Mouse (Mus musculus) gastrocnemius, postnatal 4 days (tissue): Measurements from ENCODE around the gene Gcsh. TPM values are rescaled to one million over a fixed set of nuclear protein-coding genes. Genes with fewer than 3 reads are reported as not detected.

Experiments used
- DNase-seq, 2 experiments: peaks; one replicate each; pipeline ENCODE4 v3.0.0; 2021 to 2022; ENCODE audit warnings: low spot score in 2 of 2, mixed read lengths in 2 of 2
- long read RNA-seq, 2 experiments: library from polyadenylated mRNA; stranded (forward); transcript quantifications; one replicate each; pipeline ENCODE4 v2.0.0; 2021
- total RNA-seq, 2 experiments: library from RNA; stranded (reverse); gene quantifications; 2 replicates each; pipeline ENCODE4 v1.2.3; 2021

Gene Gcsh
- 10 to 100 TPM; 40.1 to 41.6 TPM for total RNA-seq
- long read RNA-seq, experiment 1, transcript Gcsh-201 (5 exons, 1,443 nt) = major isoform, 71 of 80 reads
- long read RNA-seq, experiment 1, partial matches to known transcripts = 6 of 80 reads
- long read RNA-seq, experiment 1, other reads (novel, unspliced or antisense) = 3 of 80 reads
- long read RNA-seq, experiment 2, transcript Gcsh-201 (5 exons, 1,443 nt) = major isoform, 63 of 70 reads
- long read RNA-seq, experiment 2, partial matches to known transcripts = 3 of 70 reads
- long read RNA-seq, experiment 2, other reads (novel, unspliced or antisense) = 4 of 70 reads

- peak; percentile 99 for DNase-seq
Observed at GRCm38 (mm10) chr8:116993095-116993867, at the start of gene Gcsh. Gcsh (minus strand) TSS chr8:116993537.

- no peak for DNase-seq
Observed at GRCm38 (mm10) chr8:117039843-117040242, 46.5 kb upstream of the Gcsh start.

GRCm38 (mm10) chr8:117037374-117037935, 44.1 kb upstream of the Gcsh start:
- DNase-seq = no peak

DNA sequence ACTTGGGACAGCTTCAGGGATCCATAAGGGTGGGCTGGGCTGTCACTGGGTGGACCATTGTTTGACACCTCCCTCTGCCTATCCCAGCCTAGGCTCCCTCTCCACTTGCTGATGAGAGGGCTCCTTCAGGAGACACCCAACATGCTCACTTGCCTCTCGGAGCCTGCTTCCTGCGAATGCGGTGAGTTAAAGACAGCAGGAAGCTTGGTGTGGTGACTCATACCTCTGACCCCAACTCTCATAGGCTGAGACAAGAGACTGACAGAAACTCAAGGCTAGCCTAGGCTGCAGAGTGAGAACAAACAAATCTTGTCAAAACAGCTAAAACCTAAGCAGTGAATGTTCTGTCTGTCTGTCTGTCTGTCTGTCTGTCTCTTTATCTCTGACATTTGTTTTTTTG, 40.1 kb upstream of the Gcsh start:
- no peak for DNase-seq

DNA sequence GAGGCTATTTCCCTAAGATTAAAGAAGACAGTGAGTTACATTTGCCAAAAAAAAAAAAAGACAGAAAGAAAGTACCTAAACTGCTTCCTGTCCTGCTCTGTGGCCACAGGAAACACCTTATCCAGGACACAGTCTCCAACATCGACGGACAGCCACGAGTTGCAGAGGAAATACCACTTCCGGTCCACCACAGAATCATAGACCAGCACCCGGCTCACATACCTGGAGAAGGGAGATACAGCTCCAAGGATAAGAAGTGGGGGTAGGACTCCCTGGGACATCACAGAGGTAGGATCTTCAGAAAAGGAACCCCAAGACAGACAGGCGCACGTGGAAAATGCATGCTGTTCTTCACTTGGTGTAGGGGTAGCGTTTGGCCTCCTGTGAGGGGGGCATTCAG, 39.3 kb upstream of the Gcsh start:
- DNase-seq = no peak

DNA sequence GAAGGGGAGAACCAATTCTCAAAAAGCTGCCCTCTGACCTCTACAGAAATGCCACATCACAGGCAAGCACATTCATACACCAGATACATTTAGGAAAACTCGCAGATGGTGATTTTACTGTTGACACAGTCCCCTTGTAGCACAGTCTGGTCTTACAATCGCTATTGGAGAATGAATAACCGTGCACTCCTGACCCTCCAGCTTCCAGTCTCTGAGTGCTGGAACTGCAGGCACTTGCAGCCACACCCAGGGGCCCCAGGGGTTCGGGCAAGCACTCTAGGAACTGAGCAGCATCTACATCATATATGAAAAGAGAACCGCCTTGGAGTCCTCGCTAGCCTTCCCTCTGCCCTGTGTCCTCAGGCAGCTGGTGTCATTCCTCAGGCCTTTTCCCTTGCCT, 38.1 kb upstream of the Gcsh start:
- DNase-seq = no peak

DNA sequence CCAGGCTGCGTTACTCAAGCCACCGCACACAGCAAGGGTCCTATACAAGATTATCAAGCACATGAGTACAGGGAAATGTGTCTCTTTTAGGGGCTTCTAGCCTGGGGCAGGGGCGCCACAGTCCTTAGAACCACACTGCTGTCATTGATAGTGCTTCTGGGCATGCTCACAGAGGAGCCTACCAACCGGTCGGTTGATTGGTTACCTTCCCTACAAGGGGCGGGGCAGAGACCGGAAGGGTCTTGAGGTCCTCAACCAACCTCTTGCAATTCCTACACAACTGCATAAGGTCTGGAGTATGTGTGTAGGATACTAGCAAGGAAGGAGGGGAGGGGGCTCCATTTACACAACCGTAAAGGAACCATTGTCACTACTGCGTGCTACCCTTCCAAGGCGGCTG, 35.3 kb upstream of the Gcsh start:
- DNase-seq = no peak

- DNase-seq = no peak
Observed at GRCm38 (mm10) chr8:117027601-117028000, 34.3 kb upstream of the Gcsh start.

- DNase-seq = no peak
Observed at GRCm38 (mm10) chr8:117022297-117022993, 29.1 kb upstream of the Gcsh start.

DNA sequence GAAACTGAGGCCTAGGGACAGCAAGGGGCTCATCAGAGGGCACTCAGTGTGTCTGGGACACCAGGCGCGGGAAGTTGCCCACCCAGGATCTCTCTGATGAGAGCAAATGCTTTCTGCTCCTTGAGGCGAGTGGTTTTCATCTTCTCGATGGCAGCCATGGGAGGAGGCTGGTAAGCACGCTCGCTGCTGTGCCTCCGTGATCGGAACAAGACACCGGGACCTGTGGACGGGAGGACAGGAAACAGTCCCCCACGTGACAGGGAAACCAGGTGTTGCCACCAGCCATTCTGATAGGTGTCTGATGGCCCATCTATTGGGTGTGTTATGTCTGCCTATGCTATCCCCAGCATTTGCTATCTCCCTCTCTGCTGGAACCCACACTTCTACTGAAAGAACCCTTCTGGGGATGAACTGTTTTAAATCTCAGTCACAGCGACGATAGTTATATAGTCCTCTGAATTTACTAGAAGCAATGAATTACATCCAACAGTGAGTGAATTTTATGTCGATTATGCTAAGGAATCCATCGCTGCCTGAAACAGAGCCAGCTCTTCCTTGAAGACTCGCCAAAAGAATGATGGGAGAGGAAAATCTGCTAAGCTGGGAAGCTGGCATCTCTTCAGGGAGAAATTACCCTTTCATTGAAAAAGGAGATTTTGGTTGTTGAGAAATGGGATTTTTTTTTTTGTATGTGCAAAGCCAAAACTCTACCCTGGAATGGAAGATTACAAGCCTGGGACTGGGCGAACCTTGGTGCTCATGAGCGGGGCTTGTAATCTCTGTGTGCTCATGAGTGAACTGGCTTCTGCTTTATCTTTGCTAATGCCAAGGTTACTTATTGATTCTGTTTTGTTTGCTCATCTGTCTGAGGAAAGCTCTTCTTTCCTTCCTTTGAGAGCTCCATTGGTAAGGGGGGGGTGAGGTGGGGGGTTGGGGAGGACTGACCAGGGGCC, 26.3 kb upstream of the Gcsh start:
- DNase-seq = no peak

DNA sequence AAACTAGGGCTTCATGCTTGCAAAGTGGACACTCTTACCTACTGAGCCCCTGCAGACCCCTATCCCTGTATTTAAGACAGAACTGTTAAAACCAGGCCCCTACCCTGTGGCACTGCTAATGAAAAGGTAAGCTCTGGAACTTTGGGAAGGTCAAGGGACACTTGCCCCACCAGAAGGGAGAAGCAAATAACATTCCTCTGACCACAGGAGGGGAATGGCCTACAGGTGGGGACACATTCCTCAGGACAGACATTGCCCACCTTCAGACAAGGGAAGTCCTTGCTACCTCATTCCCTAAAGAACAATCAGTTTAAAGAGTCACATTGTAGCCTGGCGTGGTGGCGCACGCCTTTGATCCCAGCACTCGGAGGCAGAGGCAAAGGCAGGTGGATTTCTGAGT, 24.6 kb upstream of the Gcsh start:
- no peak for DNase-seq

DNA sequence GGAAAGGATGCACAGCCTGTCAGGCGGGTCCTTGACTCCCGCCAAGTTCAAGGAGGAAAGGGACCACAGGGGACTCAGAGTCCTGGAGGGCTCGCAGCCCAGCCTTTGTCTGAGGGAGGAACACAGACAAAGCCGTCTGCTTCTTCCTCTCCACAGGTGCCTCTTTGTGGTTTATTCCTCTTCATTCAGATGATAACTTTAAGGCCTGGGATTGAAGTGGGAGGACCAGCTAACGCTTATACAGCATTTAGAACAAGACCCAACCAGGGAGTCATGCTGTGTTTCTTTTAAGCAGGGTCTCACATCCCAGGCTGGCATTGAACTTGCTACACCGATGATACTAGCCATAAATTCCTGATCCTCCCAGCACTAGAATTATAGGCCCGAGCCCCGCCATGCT, 23.7 kb upstream of the Gcsh start:
- DNase-seq = no peak

- no peak for DNase-seq
Observed at GRCm38 (mm10) chr8:117015670-117016069, 22.3 kb upstream of the Gcsh start.

GRCm38 (mm10) chr8:117011366-117011765, 18.0 kb upstream of the Gcsh start:
- DNase-seq = no peak

DNA sequence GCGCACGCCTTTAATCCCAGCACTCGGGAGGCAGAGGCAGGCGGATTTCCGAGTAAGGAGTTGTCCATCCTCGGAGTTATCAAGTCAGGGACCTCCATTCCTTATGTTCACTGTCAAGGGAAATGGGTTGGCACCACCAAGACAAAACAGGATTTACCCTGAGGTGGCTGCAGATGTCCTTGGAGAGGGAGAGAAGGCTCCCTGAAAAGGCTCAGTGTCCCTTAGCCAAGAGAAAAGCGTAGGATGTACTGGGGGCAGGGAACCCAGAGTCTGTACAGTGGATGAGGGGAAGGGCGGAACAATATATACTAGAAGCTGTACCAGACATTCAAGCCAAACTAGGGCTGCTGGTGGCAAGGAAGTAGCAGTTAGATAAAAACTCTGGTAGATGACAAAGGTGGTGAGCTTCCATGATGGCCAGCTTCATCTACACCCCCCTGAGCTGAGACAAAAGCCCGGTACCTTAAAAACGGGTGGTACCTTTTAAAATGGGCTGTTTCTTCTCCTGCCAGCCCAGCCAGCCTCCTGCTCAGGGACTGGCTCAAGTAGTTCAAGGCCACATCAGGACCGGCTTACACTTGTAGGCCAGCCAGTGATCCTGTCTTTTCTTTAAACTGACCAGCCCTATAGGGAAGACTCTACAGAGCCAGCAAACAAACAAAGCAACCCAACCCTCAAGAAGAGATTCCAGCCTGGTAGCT, 829 bp upstream of the Gcsh start:
- no peak for DNase-seq

- DNase-seq = no peak
Observed at GRCm38 (mm10) chr8:116992176-116992971, 963 bp downstream of the Gcsh start.

- DNase-seq = no peak
Observed at GRCm38 (mm10) chr8:116991241-116991640, 2.1 kb downstream of the Gcsh start.

- no peak for DNase-seq
Observed at GRCm38 (mm10) chr8:116989842-116990241, 3.5 kb downstream of the Gcsh start.

- DNase-seq = peak in 1 of 2 experiments; percentile 55
Observed at GRCm38 (mm10) chr8:116980117-116980516, 13.2 kb downstream of the Gcsh start.
